ENCODE assay signal across 9 mouse cellular contexts in genomic region chr4:149732800-149733199, GRCm38 (mm10). TPM values are rescaled to one million over a fixed set of nuclear protein-coding genes. Genes with fewer than 3 reads are reported as not detected.
A peak's percentile ranks its signal among the peaks of the same experiment; 100 is the strongest.
DNase-seq lines count a peak whose midpoint lies in the region; ATAC-seq and TF ChIP-seq lines count a peak whose summit lies in the region.
"Had no signal": no experiment of that assay in that cellular context is flagged by ENCODE, and none has a peak within 500 bp of the region (broad histone marks: within the 10 kb centered on the region; RNA-seq: fewer than 3 reads in every experiment).

No protein-coding gene starts in this region.

- no peaks in the 10 kb centered on the region for H3K27me3 ChIP-seq in forebrain, embryonic 15.5 days
- H3K27me3 ChIP-seq in forebrain, embryonic 11.5 days (ENCODE audit: control insufficient read depth, insufficient read depth, low read length), result no peaks in the 10 kb centered on the region
- H3K27me3 ChIP-seq in lung, postnatal 0 days (replicated peaks; ENCODE audit: insufficient read depth, low read length), result no peaks in the 10 kb centered on the region
- no peaks in the 10 kb centered on the region for H3K27me3 ChIP-seq in heart, embryonic 14.5 days (ENCODE audit: control insufficient read depth, insufficient read depth, low read length)
- H3K27me3 ChIP-seq in neural tube, embryonic 15.5 days (replicated peaks), result no peaks in the 10 kb centered on the region
- H3K27me3 ChIP-seq: CH12.LX had no signal

- TF ChIP-seq CTCF in lung, postnatal 0 days (IDR thresholded peaks at IDR 0.05), result no peak

- H3K4me3 ChIP-seq in forebrain, embryonic 15.5 days, result no peak overlapping the region
- H3K4me3 ChIP-seq in forebrain, embryonic 11.5 days (ENCODE audit: low read depth, low read length), result no peak overlapping the region
- no peak overlapping the region for H3K4me3 ChIP-seq in lung, postnatal 0 days (ENCODE audit: low read depth, low read length)
- no peak overlapping the region for H3K4me3 ChIP-seq in heart, embryonic 14.5 days (ENCODE audit: control insufficient read depth in 1 of 2, insufficient read depth in 1 of 2, low read depth in 1 of 2, low read length in 2 of 2)
- H3K4me3 ChIP-seq in neural tube, embryonic 15.5 days (replicated peaks), result no peak overlapping the region

- H3K4me2 ChIP-seq in forebrain, embryonic 15.5 days (replicated peaks), result no peak overlapping the region
- no peak overlapping the region for H3K4me2 ChIP-seq in forebrain, embryonic 11.5 days (ENCODE audit: low read depth, low read length, severe bottlenecking)
- no peak overlapping the region for H3K4me2 ChIP-seq in lung, postnatal 0 days (replicated peaks; ENCODE audit: low read depth, low read length)
- no peak overlapping the region for H3K4me2 ChIP-seq in heart, embryonic 14.5 days (ENCODE audit: low read length)
- H3K4me2 ChIP-seq in neural tube, embryonic 15.5 days, result peak overlapping the region; percentile 43

- peaks cover 24% of the 10 kb centered on the region for H3K36me3 ChIP-seq in forebrain, embryonic 15.5 days
- H3K36me3 ChIP-seq in forebrain, embryonic 11.5 days (ENCODE audit: control insufficient read depth, insufficient read depth, low read length), result peaks cover 3% of the 10 kb centered on the region; the same call in 1 of the 2 replicates
- H3K36me3 ChIP-seq in lung, postnatal 0 days (ENCODE audit: insufficient read depth, low read length), result no peaks in the 10 kb centered on the region
- H3K36me3 ChIP-seq in heart, embryonic 14.5 days (ENCODE audit: control insufficient read depth, insufficient read depth, low read length), result peaks cover 45% of the 10 kb centered on the region
- H3K36me3 ChIP-seq in neural tube, embryonic 15.5 days, result peaks cover 30% of the 10 kb centered on the region

- H3K4me1 ChIP-seq in forebrain, embryonic 15.5 days, result peaks cover 50% of the 10 kb centered on the region
- peaks cover 28% of the 10 kb centered on the region for H3K4me1 ChIP-seq in forebrain, embryonic 11.5 days (replicated peaks; ENCODE audit: control insufficient read depth, insufficient read depth, low read length)
- peaks cover 7% of the 10 kb centered on the region; the same call in 1 of the 2 replicates for H3K4me1 ChIP-seq in lung, postnatal 0 days (ENCODE audit: insufficient read depth, low read depth, low read length)
- H3K4me1 ChIP-seq in heart, embryonic 14.5 days (ENCODE audit: control insufficient read depth in 2 of 2, insufficient read depth in 2 of 2, low read length in 2 of 2), result peaks cover 45 to 62% of the 10 kb centered on the region in 2 experiments
- peaks cover 59% of the 10 kb centered on the region for H3K4me1 ChIP-seq in neural tube, embryonic 15.5 days

- TF ChIP-seq EP300 in lung, postnatal 0 days (IDR thresholded peaks at IDR 0.05), result no peak

- no peak overlapping the region for H3K9ac ChIP-seq in forebrain, embryonic 15.5 days (replicated peaks)
- H3K9ac ChIP-seq in forebrain, embryonic 11.5 days (ENCODE audit: low read length), result no peak overlapping the region
- H3K9ac ChIP-seq in lung, postnatal 0 days (replicated peaks; ENCODE audit: low read depth), result no peak overlapping the region
- H3K9ac ChIP-seq in heart, embryonic 14.5 days (ENCODE audit: low read length), result peak overlapping the region; percentile 25; the same call in 1 of the 2 replicates
- H3K9ac ChIP-seq in neural tube, embryonic 15.5 days (replicated peaks), result no peak overlapping the region

- no peaks in the 10 kb centered on the region for H3K9me3 ChIP-seq in forebrain, embryonic 15.5 days
- no peaks in the 10 kb centered on the region for H3K9me3 ChIP-seq in forebrain, embryonic 11.5 days (ENCODE audit: control insufficient read depth, low read length)
- H3K9me3 ChIP-seq in lung, postnatal 0 days (ENCODE audit: low read length), result no peaks in the 10 kb centered on the region
- H3K9me3 ChIP-seq in heart, embryonic 14.5 days (ENCODE audit: control insufficient read depth, low read length), result no peaks in the 10 kb centered on the region
- no peaks in the 10 kb centered on the region for H3K9me3 ChIP-seq in neural tube, embryonic 15.5 days (replicated peaks)

- ATAC-seq in forebrain, embryonic 15.5 days (replicated peaks), result no peak
- ATAC-seq in forebrain, embryonic 11.5 days (replicated peaks; ENCODE audit: low FRiP score), result no peak
- ATAC-seq in lung, postnatal 0 days, result peak; percentile 4; the same call in 1 of the 2 replicates
- no peak for ATAC-seq in heart, embryonic 14.5 days (ENCODE audit: insufficient number of reproducible peaks, insufficient read depth, low FRiP score, low read depth)
- no peak for ATAC-seq in neural tube, embryonic 15.5 days (ENCODE audit: low FRiP score)

- no peak for DNase-seq in forebrain, embryonic 11.5 days (ENCODE audit: low spot score)
- DNase-seq in lung, postnatal 0 days (ENCODE audit: low spot score), result peak; percentile 25
- no peak for DNase-seq in lung, adult 18-20 months
- DNase-seq in ovary, adult 18-20 months (ENCODE audit: low spot score), result no peak
- no peak for DNase-seq in T-cell, adult 2 months (ENCODE audit: low spot score)

- H3K27ac ChIP-seq in forebrain, embryonic 15.5 days (replicated peaks), result peak overlapping the region; percentile 70
- H3K27ac ChIP-seq in forebrain, embryonic 11.5 days (ENCODE audit: low read depth, low read length), result no peak overlapping the region
- H3K27ac ChIP-seq in lung, postnatal 0 days (ENCODE audit: low read length), result peak overlapping the region; percentile 20; the same call in 1 of the 2 replicates
- H3K27ac ChIP-seq in heart, embryonic 14.5 days (replicated peaks in 1 of 2; ENCODE audit: control insufficient read depth in 1 of 2, insufficient read depth in 1 of 2, low read depth in 2 of 2, low read length in 2 of 2), result peak overlapping the region in 1 of 2 experiments; percentile 54; a peak in 1 of 4 replicates
- peak overlapping the region; percentile 76 for H3K27ac ChIP-seq in neural tube, embryonic 15.5 days (replicated peaks)

- WGBS in forebrain, embryonic 15.5 days, result 80% methylated on average over 10 of the region's 10 CpGs
- WGBS in forebrain, embryonic 11.5 days, result 85% methylated on average over 10 of the region's 10 CpGs
- 43% methylated on average over 10 of the region's 10 CpGs for WGBS in lung, postnatal 0 days
- 45% methylated on average over 10 of the region's 10 CpGs for WGBS in heart, embryonic 14.5 days
- WGBS in neural tube, embryonic 15.5 days, result 78% methylated on average over 10 of the region's 10 CpGs

RNA-seq across cellular contexts. Expression of gene Tmem201, which starts 5.0 kb away (rescaled TPM):
- 39.8 and 40.8 TPM in 2 replicates for polyA plus RNA-seq in forebrain, embryonic 15.5 days (2015; fragmentation: Nextera tagmentation; extraction: Ambion mirVana)
- 25.1 and 26.3 TPM in 2 replicates for polyA plus RNA-seq in forebrain, embryonic 11.5 days (2014; fragmentation: Nextera tagmentation; extraction: Ambion mirVana)
- 8.2 and 9.4 TPM in 2 replicates for polyA plus RNA-seq in lung, postnatal 0 days (2015; fragmentation: Nextera tagmentation; extraction: Ambion mirVana)
- polyA plus RNA-seq in heart, embryonic 14.5 days (2014; fragmentation: Nextera tagmentation; extraction: Ambion mirVana), result 36.8 and 38.4 TPM in 2 replicates
- polyA plus RNA-seq in neural tube, embryonic 15.5 days (2015; fragmentation: Nextera tagmentation; extraction: Ambion mirVana), result 45.2 and 48.5 TPM in 2 replicates

RNA-seq across cellular contexts. Expression of gene Pik3cd, which starts 30.4 kb away (rescaled TPM):
- polyA plus RNA-seq in forebrain, embryonic 15.5 days (2015; fragmentation: Nextera tagmentation; extraction: Ambion mirVana), result 16.5 and 18.2 TPM in 2 replicates
- 6.3 and 7.0 TPM in 2 replicates for polyA plus RNA-seq in forebrain, embryonic 11.5 days (2014; fragmentation: Nextera tagmentation; extraction: Ambion mirVana)
- 3.8 and 4.0 TPM in 2 replicates for polyA plus RNA-seq in lung, postnatal 0 days (2015; fragmentation: Nextera tagmentation; extraction: Ambion mirVana)
- 3.1 and 4.6 TPM in 2 replicates for polyA plus RNA-seq in heart, embryonic 14.5 days (2014; fragmentation: Nextera tagmentation; extraction: Ambion mirVana)
- polyA plus RNA-seq in neural tube, embryonic 15.5 days (2015; fragmentation: Nextera tagmentation; extraction: Ambion mirVana), result 16.0 and 18.0 TPM in 2 replicates

RNA-seq across cellular contexts. Expression of gene Slc25a33, which starts 41.3 kb away (rescaled TPM):
- 21.8 and 22.6 TPM in 2 replicates for polyA plus RNA-seq in forebrain, embryonic 15.5 days (2015; fragmentation: Nextera tagmentation; extraction: Ambion mirVana)
- 12.0 and 12.2 TPM in 2 replicates for polyA plus RNA-seq in forebrain, embryonic 11.5 days (2014; fragmentation: Nextera tagmentation; extraction: Ambion mirVana)
- polyA plus RNA-seq in lung, postnatal 0 days (2015; fragmentation: Nextera tagmentation; extraction: Ambion mirVana), result 7.4 and 8.6 TPM in 2 replicates
- 5.8 and 5.9 TPM in 2 replicates for polyA plus RNA-seq in heart, embryonic 14.5 days (2014; fragmentation: Nextera tagmentation; extraction: Ambion mirVana)
- 35.8 and 46.3 TPM in 2 replicates for polyA plus RNA-seq in neural tube, embryonic 15.5 days (2015; fragmentation: Nextera tagmentation; extraction: Ambion mirVana)
